Mouse (Mus musculus): ENCODE measurements around the gene Arid3b.

Arid3b gene

DNA sequence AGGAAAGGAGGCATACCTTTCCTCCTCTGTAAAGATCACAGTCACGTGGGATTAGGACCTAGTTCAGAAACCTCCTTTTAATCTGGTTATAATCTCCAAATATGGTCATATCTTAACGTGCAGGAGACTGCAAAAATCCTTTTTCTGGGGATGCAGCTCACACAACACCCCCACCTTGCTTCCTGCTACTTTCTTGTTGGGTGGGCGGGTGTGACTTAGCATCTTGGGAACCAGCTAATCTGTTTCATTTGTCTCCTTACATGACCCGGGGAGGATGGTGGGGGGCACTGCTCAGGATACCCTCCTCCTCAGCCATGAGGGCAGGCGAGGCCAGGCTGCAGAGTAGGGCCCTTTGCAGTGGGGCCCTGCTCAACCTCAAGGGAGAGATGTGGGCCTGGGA is 61.6 kb downstream of the Arid3b start:
- DNase-seq: no peak

DNA sequence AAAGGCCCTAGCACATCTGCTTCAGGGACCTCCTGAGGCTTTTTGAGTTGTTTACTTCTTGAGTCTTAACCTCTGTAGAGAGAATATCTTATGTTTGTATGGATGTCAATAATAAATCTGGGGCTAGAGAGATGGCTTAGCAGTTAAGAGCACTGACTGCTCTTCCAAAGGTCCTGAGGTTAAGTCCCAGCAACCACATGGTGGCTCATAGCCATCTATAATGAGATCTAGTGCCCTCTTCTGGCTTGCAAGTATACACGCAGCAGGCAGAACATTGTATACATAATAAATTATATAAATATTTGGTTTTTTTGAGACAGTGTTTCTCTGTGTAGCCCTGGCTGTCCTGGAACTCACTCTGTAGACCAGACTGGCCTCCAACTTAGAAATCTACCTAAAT is 62.4 kb downstream of the Arid3b start:
- DNase-seq: no peak

DNA sequence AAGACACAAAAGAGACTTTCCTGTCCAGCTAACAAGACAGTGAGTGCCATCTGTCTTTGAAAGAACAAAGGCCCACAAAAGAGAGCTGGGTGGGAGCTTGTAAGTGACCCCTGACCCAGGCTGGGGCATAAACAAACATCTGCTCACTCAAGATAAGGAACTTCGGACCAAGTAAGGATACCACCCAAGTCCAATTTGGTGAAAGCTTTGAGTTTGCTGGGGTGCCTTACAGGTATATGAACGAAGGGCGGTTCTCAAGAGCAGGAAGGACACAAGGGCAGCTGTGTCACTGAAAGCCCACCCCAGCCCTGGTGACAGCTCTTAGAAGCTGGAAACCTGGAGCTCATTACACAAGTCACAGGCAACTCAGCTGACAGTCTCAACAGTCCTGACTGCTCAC is 62.8 kb downstream of the Arid3b start:
- no peak for DNase-seq

DNA sequence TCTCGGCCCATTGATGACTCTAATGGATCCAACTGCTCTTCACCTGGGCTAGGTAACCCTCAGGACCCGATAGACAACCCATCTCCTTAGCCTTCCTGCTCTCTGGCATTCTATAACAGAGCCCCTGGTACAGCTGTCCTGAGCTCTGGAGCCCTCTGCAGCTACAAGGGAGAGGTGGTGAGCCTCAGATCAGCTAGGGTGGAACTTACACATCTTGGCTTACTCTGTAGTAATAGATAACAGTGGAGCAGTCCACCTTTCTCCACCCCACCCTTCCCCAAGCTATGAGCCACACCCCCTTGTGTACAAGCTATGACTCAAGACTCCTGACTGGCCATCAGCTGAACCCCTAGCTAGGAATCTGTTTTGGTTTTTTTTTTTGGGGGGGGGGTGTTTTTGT is 65.8 kb downstream of the Arid3b start:
- DNase-seq: no peak

DNA sequence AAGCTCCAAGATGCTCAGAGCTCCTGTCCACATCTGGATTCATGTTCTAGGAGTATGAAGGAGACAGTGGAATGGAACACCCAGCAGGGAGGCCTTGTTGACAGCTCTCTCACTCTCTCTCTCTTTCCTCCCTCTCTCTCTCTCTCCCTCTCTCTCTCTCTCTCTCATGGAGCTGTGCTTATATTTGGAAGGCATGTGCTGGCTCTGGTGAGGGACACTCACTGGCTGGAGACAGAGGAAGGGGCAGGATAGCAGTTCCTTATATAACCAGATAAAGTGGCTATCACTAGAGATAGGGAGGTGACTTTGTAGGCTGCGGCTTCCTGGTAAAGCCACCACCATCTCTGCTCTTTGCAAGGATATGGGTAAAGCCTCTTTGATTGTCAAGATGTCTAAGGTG is 66.4 kb downstream of the Arid3b start:
- no peak for DNase-seq

DNA sequence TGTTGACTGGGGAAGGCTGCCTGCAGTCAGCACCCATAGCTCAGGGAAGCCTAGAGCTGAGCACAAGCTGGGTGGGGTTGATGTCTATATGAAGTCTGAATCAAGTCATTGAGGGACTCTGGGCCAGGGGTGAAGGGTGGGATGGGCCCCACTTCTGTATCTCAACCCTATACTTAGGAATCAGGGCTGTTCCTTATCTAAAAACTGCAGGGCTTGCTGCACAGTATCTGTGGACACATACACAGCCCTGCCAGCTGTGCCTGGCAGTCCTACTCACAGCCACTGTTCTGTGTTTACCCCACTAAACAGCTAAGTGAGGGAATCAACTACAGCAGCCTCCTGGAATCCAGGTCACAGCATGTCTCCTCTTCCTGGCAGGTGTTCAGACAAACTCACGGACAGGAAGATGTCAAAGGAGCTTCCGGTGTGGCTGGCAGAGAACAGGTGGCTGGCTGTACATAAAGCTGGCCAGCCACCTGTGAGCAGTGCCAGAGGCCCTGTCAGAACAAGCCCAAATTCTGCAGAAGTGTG is 67.0 kb downstream of the Arid3b start:
- DNase-seq: no peak

DNA sequence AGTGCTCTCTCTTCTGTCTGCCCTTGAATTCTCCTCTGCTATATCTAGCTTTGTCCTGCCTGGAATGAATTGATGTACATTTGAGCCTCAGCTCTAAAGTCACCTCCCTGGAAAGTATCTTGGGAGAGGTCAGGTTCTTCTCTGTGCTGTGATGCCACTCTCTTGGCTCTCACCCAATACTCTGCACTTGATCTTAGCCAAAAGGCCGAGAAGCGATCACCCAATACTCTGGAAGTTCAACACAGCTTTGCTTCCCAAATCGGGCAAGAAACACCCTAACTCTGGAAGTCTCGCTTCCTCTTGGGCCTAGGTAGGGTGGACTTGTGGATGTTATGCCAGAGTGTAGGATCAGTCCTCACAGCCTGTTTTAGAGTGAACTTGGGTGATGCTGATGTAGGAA is 69.4 kb downstream of the Arid3b start:
- no peak for DNase-seq

DNA sequence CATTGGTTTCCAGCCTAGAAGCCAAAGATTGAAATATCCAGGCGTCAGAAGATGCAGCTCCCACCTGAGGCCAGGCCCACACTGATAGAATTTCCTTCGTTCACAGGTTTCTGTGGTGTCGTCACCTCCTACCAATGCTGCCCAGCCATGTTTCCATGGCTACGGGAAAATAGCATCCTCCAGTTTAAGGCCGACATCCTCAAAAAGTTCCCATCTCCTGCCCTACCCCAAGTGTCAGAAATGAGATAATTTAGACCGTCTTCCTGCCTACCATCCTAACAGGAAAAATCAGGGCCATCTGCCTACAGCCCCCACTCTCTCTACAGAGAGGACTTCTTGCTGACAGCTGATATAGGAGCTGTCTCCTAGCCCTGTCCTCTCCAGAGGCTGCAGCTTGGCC is 70.2 kb downstream of the Arid3b start:
- no peak for DNase-seq

DNA sequence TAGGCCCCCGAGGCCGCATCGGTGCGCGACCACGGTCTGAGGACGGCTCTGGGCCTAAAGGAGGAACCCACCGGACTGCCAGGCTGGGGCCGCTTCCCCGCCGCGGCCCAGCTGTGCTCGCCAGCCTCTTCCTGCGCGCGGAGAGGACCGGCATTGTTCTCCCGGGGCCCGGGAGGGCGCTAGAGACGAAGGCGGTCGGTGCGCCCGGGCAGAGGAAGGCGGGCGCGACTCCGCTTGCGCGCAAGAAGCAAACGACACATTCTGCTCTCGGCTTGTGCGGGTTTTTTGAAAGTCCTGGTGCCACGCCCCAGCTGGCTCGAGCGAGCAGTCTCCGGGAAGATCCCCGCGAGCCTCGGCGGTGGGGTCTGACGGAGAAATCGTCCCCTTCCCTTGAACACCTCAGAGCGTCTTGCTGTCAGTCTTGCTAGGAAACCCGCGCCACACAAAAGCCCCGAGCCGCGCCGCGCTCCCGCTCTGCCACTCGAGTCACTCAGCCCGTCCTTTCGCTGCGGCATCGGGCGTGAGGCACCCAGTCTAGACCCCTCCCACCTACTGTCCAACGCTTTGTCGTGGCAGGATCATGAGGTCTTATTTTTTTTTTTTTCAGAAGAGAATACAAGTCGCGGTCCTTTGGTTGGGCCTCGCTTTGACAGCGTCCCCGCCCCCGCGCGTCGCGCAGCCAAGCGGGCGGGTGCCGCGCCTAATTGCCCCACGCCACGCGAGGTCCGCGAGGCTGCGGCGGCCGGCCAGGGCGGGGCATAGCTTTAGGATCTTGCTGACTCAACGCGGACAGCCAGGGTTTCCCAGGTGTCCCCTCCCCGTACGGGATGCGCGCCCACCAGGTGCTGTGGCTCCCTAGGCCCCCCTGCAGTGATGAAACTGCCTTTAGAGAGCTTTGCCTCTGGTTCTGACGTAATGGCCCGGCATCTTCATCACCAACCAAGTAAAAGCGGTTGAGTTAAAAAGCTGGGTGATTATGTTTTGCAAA is 70.9 kb downstream of the Arid3b start, which contains the start of gene Clk3:
Gene Clk3 (minus strand): TSS at position 497 of the 988 bp plus-strand sequence.
- DNase-seq: peak; percentile 75

DNA sequence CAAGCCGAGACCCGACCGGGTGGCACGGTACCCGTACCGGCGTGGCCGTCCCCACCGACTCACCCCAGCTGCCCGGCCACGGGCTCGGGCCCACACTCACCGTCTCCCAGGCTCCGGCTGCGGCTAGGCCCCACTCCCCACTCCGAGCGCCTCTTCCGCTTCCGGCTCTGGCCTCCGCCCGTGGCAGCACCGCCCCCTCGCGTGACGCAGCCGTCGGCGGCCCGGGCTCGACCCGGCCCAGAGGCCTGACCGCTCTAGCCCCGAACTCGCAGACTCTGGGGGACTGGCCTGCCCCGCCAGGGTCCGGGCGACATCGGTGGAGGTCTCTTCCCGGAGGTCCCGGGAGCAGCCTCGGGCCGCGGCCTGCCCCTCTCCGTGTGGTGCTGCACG is 71.6 kb downstream of the Arid3b start:
- peak; percentile 89 for DNase-seq

DNA sequence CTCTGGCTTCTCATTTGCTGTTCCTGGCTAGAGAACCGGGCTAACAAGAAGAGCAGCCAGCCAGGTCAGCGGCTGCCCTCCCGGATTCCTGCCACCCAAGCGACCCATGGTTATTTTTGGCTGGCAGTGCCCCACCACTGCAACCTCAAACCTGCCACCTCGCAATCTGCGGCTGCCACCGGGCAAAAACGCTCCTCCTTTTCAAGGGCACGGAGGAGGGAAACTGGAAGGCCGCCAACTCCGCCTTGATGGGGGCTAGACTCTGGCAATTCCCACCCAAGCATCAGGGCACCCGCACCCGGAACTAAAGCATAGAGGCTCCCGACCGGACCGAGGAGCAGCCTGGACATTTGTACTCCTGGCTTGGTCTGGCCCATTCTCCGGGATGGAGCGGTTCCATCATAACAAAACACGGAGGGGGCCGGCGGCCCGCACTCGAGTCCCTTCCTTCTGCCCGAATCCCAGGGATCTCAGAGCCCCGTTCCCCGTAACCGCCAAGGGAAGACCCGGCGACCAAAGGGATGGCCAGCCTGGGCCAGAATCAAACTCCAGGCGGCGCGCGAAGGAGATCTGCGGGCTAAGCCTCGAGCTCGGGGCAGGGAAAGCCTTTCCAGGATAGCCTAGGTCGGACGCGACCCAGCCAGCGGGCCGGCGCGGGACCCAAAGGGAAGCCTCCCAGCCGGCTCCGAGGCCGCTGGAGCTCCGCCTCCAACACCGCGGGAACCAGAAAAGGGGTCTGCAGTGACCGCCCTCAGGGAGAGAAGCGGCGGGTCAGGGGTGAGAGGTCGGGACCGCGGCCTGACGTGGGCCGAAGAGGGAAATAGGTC is 72.2 kb downstream of the Arid3b start:
- DNase-seq: peak; percentile 80

DNA sequence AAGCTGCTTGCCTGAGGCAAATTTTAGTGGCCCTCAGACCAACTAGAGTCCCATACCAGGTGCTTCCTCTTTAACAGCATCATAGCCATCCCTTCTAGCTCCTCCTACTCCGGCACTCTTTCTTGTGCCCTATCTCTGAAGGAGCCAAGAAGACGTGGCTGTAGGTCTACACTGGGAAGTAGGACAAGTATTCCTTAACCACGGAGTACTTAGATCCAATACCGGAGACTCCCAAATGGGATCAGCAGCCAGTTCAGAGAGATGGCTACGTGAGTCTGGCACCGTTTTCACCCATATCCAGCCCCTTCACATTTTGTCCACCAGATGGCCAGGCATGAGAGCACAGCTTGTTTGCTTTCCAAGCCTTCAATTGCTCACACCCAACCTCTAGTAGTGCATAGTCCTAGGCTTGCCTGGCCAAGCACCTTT is 74.0 kb downstream of the Arid3b start:
- peak; percentile 88 for DNase-seq

DNA sequence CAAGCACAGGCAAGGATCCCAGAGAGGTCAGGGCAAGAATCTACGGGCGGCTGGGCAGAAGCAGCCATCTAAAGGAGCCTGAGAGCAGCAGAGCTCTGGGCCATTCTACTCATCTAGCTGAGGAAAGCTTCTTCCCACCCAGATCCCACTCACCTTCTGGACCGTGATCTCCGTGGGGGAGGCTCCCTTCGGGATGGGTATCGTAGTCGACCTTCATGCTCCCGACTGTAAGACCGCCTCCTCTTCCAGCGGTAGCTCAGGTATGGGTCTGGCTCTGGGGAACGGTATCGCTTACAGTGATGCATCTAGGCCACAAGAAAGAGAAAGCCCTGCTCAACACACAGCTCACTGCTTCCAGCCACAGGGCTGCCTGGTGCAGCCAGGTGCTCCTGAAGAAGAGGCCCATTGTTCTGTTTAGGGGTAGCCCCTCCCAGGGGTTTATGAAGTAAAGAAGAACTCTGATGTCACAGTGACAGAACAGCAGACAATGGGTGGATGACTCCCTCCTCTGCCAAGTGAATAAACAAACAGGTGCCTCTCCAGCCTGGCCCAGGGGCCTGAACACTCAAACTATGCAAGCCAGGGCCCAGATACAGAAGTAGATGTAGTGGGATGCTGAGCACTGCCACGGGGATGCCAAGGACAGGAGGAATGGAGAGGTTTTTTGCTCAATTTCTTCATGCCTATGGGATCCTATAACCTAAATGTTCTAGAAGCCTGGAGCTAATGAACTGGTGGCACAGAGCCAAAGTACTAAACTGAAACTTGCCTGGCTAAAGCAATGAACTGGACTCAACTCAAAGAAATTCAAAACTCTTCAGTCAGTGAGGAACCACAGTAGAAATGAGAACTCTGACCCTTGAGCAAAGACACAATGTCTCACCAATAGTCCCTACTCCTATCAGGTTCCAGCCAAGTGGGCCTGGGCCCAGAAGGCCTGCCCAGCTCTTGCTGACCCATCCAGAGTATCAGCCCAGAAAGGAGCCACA is 74.7 kb downstream of the Arid3b start:
- DNase-seq: peak; percentile 62

DNA sequence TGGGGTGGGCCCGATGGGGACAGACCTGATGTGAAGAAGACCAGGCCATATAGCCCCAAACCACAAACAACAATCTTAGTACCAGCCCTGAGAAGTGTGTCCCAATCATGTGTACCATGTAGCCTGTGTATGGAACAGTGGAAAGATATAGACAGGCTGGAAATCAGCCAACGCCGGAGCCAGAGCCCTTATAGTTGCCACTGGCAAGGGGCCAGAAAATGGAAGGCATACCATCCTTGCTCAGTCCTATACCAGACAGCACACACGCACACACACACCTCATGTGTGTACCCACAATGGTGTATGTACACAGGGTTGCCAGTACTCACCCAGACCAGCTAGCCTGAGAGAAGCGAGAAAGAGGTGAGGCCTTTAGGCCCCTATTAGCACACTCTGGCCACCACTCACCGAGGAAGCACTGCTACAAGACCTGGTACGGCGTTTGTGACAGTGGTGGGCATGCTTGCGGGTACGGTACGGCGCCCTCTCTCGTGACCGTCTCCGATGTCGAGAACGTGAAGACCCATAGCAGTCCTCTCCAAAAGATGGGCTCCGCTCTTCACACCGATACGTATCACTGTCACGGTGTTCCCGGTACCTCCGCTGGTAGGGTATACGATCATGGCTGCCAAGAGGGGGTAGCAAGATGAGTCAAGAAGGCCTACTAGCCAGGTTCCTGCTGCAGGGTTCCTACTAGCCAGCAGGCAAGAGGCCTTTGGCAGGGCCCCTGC is 76.0 kb downstream of the Arid3b start:
- DNase-seq: peak; percentile 56

DNA sequence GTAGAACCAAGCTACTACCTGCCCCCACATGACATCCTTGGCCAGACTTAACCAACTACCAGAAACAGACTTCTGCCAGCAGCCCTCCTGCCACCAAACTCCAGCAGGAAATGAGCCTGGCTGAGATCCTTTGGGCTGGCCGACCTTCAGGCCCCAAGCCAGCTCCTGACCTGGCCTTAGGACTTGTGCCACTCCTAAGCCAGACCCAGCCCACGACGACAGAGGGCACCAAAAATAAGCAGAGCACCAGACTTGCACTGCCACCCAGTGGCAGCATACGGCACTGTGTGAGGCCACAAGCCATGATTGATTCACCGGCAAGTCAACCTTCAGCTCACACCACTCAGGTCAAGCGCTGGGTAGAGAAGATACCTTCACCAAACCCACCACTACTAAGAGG is 77.3 kb downstream of the Arid3b start:
- DNase-seq: peak; percentile 91

DNA sequence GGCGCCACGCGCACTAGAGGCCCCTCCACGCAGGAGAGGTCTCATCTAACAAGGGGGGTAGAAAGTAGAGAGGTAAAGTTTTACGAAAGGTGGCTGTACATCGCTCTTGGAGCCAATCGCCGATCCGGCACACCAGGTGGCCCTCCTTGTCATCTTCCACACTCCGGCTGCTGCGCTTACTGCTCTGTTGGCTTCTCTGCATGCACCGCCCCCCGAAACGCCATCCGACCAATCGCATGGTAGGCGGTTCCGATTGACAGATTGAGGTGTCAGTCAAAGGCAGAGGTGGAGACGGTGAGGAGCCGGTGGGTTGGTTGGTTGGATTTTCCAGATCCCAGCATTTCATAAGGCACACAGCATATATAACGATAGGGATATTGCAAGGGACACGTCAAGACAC is 78.1 kb downstream of the Arid3b start:
- peak; percentile 64 for DNase-seq

DNA sequence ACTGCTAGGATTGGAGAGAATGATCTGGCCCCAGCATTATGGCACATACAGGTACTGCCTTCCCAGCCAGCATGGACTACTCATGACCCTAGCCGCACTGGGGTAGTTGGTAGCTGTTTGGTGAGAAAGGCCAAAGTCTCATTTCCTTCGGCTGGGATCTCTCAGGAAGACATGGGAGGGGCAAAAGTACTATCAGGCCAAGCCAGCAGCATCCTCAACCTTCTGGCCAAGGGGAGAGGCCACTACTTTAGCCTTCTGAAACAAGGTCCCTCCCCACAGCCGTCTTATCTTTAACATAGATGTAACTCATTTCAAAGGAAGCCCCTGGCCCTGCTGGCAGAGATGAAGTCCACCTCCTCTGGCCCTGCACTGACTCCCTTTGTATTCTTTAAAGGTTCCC is 79.0 kb downstream of the Arid3b start:
- DNase-seq: no peak

DNA sequence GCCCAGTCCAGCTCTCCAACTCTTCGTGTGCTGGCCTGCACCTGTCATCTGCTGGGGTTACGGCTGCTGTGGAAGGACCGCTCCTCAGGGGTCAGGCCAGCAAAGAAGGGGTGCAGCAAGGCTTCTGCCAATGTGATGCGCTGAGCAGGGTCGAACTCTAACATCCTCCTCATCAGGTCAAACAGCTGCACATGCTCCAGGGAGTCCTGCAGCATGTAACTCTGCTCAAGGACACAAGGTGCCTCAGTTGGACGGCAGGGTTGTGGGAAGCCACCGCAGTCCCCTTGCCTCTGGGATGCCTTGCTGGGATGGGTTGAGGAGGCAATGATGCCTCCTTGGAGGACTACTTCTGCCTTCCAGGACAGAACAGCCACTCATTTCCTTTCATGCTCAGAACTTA is 85.7 kb downstream of the Arid3b start:
- no peak for DNase-seq

DNA sequence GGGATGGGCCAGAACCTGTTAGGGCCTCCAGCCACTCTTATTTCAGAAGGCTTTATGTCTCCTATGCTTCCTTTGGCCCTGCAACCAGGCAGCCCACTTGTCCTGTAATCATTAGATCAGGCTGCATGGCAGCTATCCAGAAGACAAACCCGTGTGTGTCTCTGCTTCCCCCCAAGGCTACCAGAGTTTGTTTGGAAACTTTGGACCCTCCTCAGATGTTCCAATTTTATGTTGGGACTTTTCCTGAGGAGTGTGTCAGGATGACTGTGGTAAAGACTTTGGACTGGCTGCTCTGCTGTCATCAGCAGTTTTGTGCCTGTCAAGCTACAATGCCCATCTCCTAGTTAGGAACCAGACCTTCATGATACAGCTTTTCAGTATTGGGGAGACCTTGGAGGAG is 87.8 kb downstream of the Arid3b start:
- DNase-seq: no peak

DNA sequence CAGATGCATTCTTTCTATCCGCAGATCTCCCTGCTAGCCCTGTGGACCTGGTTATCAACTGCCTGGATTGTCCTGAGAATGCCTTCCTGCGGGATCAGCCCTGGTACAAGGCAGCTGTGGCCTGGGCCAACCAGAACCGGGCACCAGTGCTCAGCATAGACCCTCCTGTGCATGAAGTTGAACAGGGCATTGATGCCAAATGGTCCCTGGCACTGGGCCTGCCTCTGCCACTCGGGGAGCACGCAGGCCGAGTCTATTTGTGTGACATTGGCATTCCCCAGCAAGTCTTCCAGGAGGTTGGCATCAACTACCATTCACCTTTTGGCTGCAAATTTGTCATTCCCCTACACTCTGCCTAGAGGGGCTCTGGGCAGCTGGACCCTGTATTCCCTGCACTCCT is 88.5 kb downstream of the Arid3b start:
- peak; percentile 76 for DNase-seq

DNA sequence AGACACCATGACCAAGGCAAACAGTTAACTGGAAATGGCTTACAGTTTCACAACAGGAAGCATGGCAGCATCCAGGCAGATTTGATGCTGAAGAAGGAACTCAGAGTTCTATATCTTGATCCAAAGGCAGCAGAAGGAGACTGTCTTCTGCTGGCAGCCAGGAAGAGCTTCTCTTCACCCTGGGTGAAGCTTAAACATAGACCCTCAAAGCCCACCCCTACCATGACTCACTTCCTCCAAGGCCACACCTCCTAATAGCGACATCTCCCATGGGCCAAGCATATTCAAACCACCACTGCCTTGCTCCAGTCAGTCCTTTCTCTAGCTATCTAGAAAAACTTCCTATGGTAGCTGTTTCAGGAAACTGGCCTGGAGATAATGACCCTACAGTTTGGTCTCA is 89.5 kb downstream of the Arid3b start:
- DNase-seq: no peak

Data from cerebellum, adult 9-10 months (tissue).